In the genomic region with DNA sequence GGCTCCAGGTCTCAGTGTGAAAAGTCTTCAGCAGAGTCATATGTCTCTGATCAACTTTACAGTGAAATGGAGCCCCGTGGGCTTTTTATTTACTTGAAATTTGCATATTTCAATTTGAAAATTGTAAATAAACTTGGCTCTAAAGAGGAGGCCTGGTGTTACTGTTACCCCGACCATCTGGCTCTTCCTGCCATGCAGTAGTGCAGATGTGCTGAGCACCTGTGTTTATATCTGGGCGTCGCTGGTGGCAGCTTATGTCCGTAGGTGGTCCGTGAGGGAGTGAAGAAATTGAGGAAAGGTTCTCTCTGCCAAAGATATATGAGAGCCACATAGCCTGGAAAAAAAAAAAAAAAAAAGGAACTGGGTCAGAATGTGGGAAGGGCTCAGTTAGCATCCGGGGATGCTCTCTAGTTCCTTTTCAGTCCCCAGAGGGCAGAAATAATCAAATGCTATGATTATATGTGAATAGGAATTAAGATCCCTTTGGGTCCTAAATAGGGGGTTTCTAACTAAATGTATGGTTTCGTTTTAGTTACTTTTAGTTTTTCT, we compare ENCODE assay signal across 20 mouse cellular contexts. TPM values are rescaled to one million over a fixed set of nuclear protein-coding genes. Genes with fewer than 3 reads are reported as not detected.
"Had no signal": no experiment of that assay in that cellular context is flagged by ENCODE, and none has a peak within 500 bp of the region (broad histone marks: within the 10 kb centered on the region; RNA-seq: fewer than 3 reads in every experiment).

No protein-coding gene starts in this region.

- H3K36me3 ChIP-seq: intestine, embryonic 15.5 days; kidney, embryonic 15.5 days; limb, embryonic 12.5 days; liver, embryonic 13.5 days; lung, embryonic 15.5 days; neural tube, embryonic 13.5 days had no signal

- ATAC-seq: intestine, embryonic 15.5 days; liver, postnatal 0 days; midbrain, embryonic 16.5 days had no signal

- DNase-seq: kidney, adult 2 months; kidney, postnatal 14 days; layer of hippocampus, postnatal 36 days; liver; liver, embryonic 13.5 days; liver, postnatal 0 days; lung, postnatal 14 days; right cerebral cortex, postnatal 25 days had no signal

- H3K4me2 ChIP-seq: intestine, embryonic 15.5 days; kidney, embryonic 15.5 days; limb, embryonic 12.5 days; liver, embryonic 13.5 days; lung, embryonic 15.5 days; midbrain, embryonic 11.5 days; neural tube, embryonic 13.5 days had no signal

- H3K27me3 ChIP-seq: intestine, embryonic 15.5 days; liver, embryonic 13.5 days; lung, embryonic 15.5 days; megakaryocyte, embryonic 14.5 days; neural tube, embryonic 13.5 days had no signal

- H3K9ac ChIP-seq: intestine, embryonic 15.5 days; kidney, embryonic 15.5 days; limb, embryonic 12.5 days; liver, embryonic 13.5 days; liver, postnatal 0 days; lung, embryonic 15.5 days; neural tube, embryonic 13.5 days had no signal

- H3K4me3 ChIP-seq: intestine, embryonic 15.5 days; kidney, embryonic 15.5 days; limb, embryonic 12.5 days; liver, embryonic 13.5 days; lung, embryonic 15.5 days; megakaryocyte, embryonic 14.5 days; neural tube, embryonic 13.5 days had no signal

- H3K27ac ChIP-seq: intestine, embryonic 15.5 days; kidney, embryonic 15.5 days; limb, embryonic 12.5 days; liver, embryonic 13.5 days; lung, embryonic 15.5 days; macrophage; neural tube, embryonic 13.5 days had no signal

- H3K9me3 ChIP-seq: intestine, embryonic 15.5 days; kidney, embryonic 15.5 days; limb, embryonic 12.5 days; liver, embryonic 13.5 days; lung, embryonic 15.5 days; megakaryocyte, embryonic 14.5 days; neural tube, embryonic 13.5 days had no signal

RNA-seq across cellular contexts. Expression of a gene that starts 2.6 kb away (rescaled TPM):
- total RNA-seq: layer of hippocampus, postnatal 36 days; left cerebral cortex, adult 8-10 months had no signal
- polyA plus RNA-seq: kidney, embryonic 15.5 days; large intestine, adult 2 months; liver, embryonic 13.5 days; liver, postnatal 0 days; macrophage; midbrain, embryonic 11.5 days; midbrain, embryonic 16.5 days; neural tube, embryonic 13.5 days had no signal

RNA-seq across cellular contexts. Expression of a gene that starts 29.1 kb away (rescaled TPM):
- polyA plus RNA-seq: intestine, embryonic 15.5 days; kidney, adult 2 months; kidney, embryonic 15.5 days; limb, embryonic 12.5 days; liver, embryonic 13.5 days; liver, postnatal 0 days; lung, embryonic 15.5 days; macrophage; midbrain, embryonic 11.5 days; midbrain, embryonic 16.5 days; neural tube, embryonic 13.5 days; stomach, embryonic 16.5 days had no signal
